Mouse (Mus musculus): Measurements from ENCODE around the gene Gm17657.
"Not testable (repeated sequence)": the region's sequence is repeated elsewhere in the genome, so short reads cannot be mapped to it uniquely, and the experiment has no call there.

The Gm17657 gene

GRCm38 (mm10) chr17:29502005-29502668, 47.3 kb downstream of the Gm17657 start:
- DNase-seq (ENCODE audit: low read depth, low spot score): no peak

- no peak for DNase-seq (ENCODE audit: low read depth, low spot score)
Measured at GRCm38 (mm10) chr17:29500802-29501469, 48.5 kb downstream of the Gm17657 start.

- DNase-seq (ENCODE audit: low read depth, low spot score): no peak
Measured at GRCm38 (mm10) chr17:29500243-29500740, 49.1 kb downstream of the Gm17657 start.

GRCm38 (mm10) chr17:29499511-29499910, 49.9 kb downstream of the Gm17657 start:
- no peak for DNase-seq (ENCODE audit: low read depth, low spot score)

GRCm38 (mm10) chr17:29498952-29499351, 50.5 kb downstream of the Gm17657 start:
- DNase-seq (ENCODE audit: low read depth, low spot score): not testable (repeated sequence)

- no peak for DNase-seq (ENCODE audit: low read depth, low spot score)
Measured at GRCm38 (mm10) chr17:29498028-29498427, 51.4 kb downstream of the Gm17657 start.

GRCm38 (mm10) chr17:29497481-29497880, 52.0 kb downstream of the Gm17657 start:
- DNase-seq (ENCODE audit: low read depth, low spot score): not testable (repeated sequence)

- no peak for DNase-seq (ENCODE audit: low read depth, low spot score)
Measured at GRCm38 (mm10) chr17:29497071-29497354, 52.4 kb downstream of the Gm17657 start.

- DNase-seq (ENCODE audit: low read depth, low spot score): no peak
Measured at GRCm38 (mm10) chr17:29496211-29497070, 53.0 kb downstream of the Gm17657 start.

GRCm38 (mm10) chr17:29494732-29495076, 54.7 kb downstream of the Gm17657 start:
- DNase-seq (ENCODE audit: low read depth, low spot score): no peak

- no peak for DNase-seq (ENCODE audit: low read depth, low spot score)
Measured at GRCm38 (mm10) chr17:29494062-29494731, 55.2 kb downstream of the Gm17657 start.

- no peak for DNase-seq (ENCODE audit: low read depth, low spot score)
Measured at GRCm38 (mm10) chr17:29493461-29493980, 55.9 kb downstream of the Gm17657 start.

GRCm38 (mm10) chr17:29492269-29493191, 56.9 kb downstream of the Gm17657 start:
- no peak for DNase-seq (ENCODE audit: low read depth, low spot score)

- no peak for DNase-seq (ENCODE audit: low read depth, low spot score)
Measured at GRCm38 (mm10) chr17:29491591-29492268, 57.7 kb downstream of the Gm17657 start.

- no peak for DNase-seq (ENCODE audit: low read depth, low spot score)
Measured at GRCm38 (mm10) chr17:29490713-29491581, 58.5 kb downstream of the Gm17657 start, which contains the start of gene Pim1. Pim1 (plus strand) TSS chr17:29490753.

GRCm38 (mm10) chr17:29489971-29490712, 59.3 kb downstream of the Gm17657 start:
- peak; percentile 98 for DNase-seq (ENCODE audit: low read depth, low spot score)

- no peak for DNase-seq (ENCODE audit: low read depth, low spot score)
Measured at GRCm38 (mm10) chr17:29488978-29489970, 60.2 kb downstream of the Gm17657 start.
